Mouse (Mus musculus): ENCODE measurements around the gene Ift57. TPM values are rescaled to one million over a fixed set of nuclear protein-coding genes. Genes with fewer than 3 reads are reported as not detected.
A peak's percentile ranks its signal among the peaks of the same experiment; 100 is the strongest.

The Ift57 gene
- polyA plus RNA-seq (2017; shearing (Covaris generic)): 1 to 10 TPM; 4.7 to 4.8 TPM

GRCm38 (mm10) chr16:49698620-49699525 is at the start of gene Ift57:
Ift57 (plus strand) TSS chr16:49699233.
- peak; percentile 98 for ATAC-seq

GRCm38 (mm10) chr16:49657182-49657581 is 41.9 kb upstream of the Ift57 start:
- ATAC-seq: no peak

- ATAC-seq: peak; percentile 72
These were observed 41.0 kb upstream of the Ift57 start for GRCm38 (mm10) chr16:49658029-49658428.

DNA sequence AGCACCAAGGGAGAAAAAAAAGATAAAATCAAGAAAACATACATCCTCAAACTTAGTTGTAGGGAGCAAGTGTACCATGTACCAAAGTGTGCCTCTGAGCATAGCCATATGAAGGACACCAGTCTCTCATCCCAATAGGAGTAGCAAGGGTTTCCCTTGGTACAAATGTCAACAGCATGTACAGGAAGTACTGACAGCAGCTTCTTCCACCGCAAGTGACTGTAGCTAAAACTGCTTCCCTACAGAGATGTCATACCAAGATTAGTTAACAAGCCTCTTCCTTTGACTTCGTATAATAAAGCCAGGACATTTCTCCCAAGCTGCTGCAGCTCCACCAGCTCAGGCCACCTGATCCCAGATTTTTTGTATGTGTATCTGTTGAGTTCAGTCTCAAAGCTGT is 39.9 kb upstream of the Ift57 start:
- ATAC-seq: peak; percentile 61

GRCm38 (mm10) chr16:49660111-49660510 is 38.9 kb upstream of the Ift57 start:
- ATAC-seq: no peak

DNA sequence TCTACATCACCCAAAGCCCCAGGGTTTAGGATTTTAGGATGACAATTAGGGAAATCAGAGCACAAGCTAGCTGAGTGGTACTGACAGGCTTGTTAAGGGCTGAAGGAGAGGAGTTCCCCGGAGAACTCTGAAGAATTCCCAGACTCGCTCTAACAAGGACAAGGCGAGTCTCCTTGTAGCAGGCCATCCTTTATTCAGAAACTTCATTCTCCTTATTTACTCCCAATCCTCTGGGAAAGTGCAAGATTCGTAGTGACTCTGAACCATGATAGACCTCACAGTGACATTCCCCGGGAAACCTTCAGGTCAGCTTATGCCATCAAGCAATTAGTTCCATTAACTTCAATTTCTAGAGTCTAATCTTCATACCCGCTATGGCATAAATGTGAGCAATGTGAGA is 36.8 kb upstream of the Ift57 start:
- no peak for ATAC-seq

DNA sequence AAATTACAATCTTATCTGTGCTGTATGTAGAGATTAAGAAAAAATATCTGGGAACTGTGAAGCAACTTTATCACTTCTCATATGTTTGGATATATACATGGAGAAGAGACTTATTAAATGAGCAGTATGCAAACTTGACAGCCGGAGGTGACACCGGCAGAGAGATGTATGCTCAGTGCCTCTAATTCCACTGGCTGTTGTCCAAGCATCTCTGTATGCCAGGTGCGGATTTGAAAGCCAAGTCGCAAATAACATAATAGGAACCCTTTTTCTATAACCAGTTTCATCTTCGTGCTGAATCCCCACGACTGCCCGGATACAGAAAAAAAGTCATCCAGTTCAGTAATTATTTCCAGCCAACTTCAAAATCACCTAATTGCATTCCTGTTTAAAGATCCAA is 34.4 kb upstream of the Ift57 start:
- ATAC-seq: no peak

DNA sequence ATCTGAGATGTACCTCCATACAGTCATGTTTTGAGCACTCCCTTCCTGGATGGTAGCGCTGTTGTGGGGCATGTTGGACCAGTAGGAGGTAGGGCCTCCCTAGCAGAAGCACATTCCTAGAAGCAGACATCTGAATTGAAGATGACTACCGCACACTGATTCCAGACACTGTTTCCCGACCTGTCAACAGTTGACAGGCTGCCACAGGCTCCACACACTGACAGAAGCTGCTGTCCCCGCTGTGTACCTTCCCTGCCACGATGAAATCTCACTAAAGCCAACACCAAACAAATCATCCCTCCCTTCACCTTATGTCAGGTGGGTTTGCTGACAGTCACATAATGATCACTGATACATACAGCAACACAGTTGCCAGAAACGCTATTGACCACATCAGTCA is 19.4 kb upstream of the Ift57 start:
- no peak for ATAC-seq

GRCm38 (mm10) chr16:49684961-49685360 is 14.1 kb upstream of the Ift57 start:
- ATAC-seq: no peak

GRCm38 (mm10) chr16:49699821-49700220 is 788 bp downstream of the Ift57 start:
- no peak for ATAC-seq

GRCm38 (mm10) chr16:49708074-49708473 is 9.0 kb downstream of the Ift57 start:
- ATAC-seq: peak; percentile 66

DNA sequence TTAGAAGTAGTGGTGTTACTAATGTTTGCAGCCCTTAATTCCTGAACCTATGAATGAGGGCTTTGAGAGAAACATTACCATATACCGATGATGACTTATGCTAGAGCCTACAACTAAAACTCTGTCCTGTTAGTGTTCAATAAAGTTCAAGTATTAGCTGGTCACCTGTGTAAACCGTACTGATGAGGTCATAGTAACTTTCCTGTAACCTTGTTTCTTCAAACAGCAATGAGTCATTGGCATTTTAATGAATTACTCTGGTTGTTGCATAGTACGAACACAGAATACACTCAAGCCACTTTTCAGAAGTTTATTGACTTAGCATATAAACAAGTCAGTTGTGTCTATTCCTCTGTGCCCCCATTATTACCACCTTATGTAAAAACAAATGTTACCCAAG is 11.2 kb downstream of the Ift57 start:
- ATAC-seq: no peak

- ATAC-seq: no peak
These were observed 14.3 kb downstream of the Ift57 start for GRCm38 (mm10) chr16:49713302-49713701.

GRCm38 (mm10) chr16:49720671-49721070 is 21.6 kb downstream of the Ift57 start:
- ATAC-seq: no peak

DNA sequence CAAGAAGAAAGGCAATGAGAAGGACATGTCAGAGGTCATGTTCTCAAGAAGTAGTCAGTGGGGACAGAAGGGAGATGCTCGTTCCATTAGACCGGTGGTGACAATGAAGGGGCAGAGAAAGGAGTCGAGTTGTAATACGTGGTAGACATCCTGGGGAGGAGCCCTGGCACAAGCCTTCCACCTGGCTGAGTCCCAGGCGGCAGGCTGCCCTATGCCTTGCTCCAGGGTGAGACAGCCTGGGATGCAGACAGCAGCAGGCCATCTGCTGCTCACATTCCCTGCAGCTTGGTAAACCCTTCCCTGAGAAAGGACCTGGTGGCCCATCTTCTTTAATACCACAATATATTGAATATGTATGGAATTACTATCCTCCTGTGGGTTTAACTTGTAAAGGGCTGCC is 22.6 kb downstream of the Ift57 start:
- ATAC-seq: no peak

GRCm38 (mm10) chr16:49723222-49723621 is 24.2 kb downstream of the Ift57 start:
- no peak for ATAC-seq

DNA sequence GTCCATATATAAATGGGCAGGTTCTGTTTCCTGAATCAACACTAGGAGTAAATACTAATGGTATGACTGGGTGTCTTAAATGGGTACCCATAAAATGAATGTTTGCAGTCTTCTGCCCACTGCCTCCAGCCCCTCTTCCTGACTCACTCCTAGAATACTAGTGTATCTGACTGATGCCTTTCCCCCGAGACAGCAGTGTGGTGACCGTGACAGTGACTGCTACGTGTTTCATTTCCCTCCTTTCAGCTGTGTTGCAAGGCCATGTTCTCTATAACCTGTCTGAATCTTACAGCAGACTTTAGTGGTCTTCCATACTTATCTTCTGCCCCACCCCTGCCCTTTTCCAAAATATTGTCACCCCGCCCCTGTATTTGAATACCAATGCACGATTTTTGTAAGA is 25.2 kb downstream of the Ift57 start:
- ATAC-seq: no peak

DNA sequence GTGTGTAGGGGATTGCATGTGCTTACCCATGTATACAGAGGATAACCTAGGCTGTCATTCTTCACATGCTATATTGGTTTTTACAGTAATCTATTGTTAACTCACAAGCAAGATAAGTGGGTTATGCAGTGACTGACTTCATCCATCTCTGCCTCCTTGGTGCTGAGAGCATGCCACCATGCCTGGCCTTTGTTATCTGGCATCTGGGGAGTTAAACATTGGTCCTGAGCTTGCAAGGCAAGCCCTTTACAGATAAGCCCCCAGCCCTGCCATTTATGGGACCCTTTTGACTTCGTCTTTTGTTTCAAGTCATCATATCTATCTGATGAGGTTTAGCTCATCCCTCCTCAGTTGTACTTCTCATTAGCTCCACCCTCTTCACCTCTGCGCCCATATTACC is 25.9 kb downstream of the Ift57 start:
- no peak for ATAC-seq

DNA sequence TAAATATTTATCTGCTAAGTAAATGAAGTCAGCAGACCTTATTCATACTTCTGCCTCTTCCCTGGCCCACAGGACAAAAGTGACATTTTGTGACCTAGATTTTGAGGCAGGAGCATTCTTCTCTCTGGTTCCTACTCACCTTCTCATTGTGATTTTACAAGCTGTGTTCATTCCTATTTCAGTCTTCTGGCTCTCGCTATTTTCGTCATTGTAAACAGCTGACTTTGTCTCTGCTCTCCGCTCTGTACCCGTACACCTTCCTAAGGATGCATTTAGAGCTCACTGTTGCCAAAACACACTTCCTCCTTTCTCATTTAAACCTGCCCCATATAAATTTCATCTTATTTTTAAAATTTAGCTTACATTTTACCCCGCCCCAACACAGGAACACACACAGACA is 26.4 kb downstream of the Ift57 start:
- no peak for ATAC-seq

DNA sequence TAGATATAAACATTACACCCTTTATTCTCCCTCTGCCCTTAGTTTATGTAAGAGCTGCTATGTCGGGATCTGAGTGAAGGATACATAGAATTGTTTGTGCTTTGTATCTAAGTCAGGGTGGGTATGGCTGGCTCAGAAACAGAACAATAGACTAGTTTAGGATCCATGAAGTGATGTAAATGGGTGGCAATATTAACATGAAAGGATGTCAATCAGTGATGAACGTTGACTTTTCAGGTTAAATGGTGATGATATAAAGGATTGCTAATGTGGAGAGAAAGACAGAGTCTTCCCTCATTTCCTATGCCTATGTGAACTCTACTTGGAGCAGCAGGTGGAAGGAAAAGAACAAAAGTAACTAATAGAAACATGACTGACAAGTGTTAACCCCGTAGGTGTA is 27.2 kb downstream of the Ift57 start:
- no peak for ATAC-seq

DNA sequence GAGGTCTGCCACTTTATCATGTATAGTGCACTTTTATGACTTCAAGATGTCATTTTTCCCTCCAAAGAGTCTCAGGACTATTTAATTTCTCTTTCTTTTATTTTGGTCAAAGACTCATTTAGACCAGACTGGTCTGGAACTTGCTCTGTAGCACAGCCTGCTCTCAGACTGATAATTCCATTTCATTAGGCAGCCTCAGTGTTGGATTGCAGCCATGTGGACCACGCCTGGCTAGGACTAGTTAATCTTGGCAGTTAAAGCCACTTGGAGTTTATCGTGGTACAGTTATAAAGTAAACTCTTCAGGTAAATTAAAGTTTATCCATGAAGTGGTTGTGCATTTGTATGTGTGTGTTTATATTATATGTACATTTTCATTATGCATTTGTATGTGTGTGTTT is 27.7 kb downstream of the Ift57 start:
- no peak for ATAC-seq

DNA sequence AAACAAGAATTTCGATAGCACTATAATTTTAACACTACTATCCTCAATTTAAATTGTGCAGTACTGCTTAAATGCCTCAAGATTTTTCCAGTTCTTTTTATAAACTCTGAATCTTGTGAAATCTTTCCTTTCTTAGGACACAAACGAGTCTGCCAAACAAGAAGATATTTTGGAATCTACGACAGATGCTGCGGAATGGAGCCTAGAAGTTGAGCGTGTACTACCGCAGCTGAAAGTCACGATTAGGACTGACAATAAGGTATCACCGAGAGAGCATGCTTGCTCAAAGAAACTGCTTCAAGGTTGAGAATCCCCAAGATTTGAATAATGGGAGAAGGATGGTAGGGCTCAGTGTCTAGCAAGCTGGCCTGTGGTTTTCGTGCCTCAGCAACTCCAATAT is 37.5 kb downstream of the Ift57 start:
- no peak for ATAC-seq

- ATAC-seq: no peak
These were observed 48.3 kb downstream of the Ift57 start for GRCm38 (mm10) chr16:49747360-49747759.

DNA sequence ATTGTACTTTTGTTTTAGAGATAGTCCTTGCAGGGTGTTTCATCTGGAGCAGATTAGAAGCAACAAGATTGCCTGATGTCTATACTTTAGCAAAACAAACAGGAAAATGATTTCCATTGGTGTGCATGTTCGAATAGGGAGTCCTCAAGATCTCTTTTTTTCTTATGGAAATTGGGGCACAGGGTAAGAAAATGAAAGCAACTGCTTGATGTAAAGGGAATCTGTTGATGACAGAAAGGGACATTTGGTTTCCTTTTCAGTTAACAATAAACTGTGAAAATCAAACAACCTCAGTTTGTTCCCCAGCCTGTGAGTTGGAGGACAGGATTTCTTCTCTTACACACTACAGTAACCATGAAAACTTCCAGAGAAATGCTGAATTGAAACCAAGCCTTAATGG is 53.9 kb downstream of the Ift57 start:
- no peak for ATAC-seq

DNA sequence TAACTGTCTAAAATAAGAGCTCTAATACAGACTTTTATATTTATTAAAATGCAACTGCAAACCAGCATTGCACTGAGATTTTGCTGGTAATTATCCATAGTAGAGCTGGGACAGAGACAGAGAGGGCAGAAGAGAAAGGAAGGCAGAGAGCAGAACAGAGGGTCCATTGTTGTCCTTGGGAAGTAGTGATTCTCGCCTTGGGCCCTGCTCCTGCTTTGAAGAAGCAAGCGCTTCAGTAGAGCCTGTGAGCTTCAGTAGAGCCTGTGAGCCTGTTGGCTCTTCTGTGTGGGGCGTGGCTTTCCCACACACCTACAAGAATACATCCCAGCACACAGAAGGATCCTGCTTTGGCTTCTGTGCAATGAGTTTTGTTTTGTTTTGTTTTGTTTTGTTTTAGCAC is 54.3 kb downstream of the Ift57 start:
- ATAC-seq: no peak
